Mouse (Mus musculus): ENCODE measurements around the gene Gm20388. TPM values are rescaled to one million over a fixed set of nuclear protein-coding genes. Genes with fewer than 3 reads are reported as not detected.
A peak's percentile ranks its signal among the peaks of the same experiment; 100 is the strongest.

Gm20388 gene
- total and polyA plus RNA-seq, 3 experiments, result 0.02 to 0.05 TPM; not detected in 1

- ATAC-seq (ENCODE audit: extremely low read depth, insufficient number of reproducible peaks, low FRiP score, poor library complexity, severe bottlenecking), result no peak
- DNase-seq (ENCODE audit: low spot score), result no peak
- TF ChIP-seq GATA1 (IDR thresholded peaks at IDR 0.05; ENCODE audit: borderline replicate concordance, low read length), result no peak
- no peak for TF ChIP-seq GATA2 (IDR thresholded peaks at IDR 0.05; ENCODE audit: borderline replicate concordance, low read depth, low read length)
- no peak for TF ChIP-seq POLR2AphosphoS5 (IDR thresholded peaks at IDR 0.05; ENCODE audit: insufficient replicate concordance, low read depth, low read length)
- peaks cover 7% of the 10 kb centered on the region for H3K9me3 ChIP-seq (replicated peaks)
- H3K36me3 ChIP-seq (replicated peaks), result peaks cover 67% of the 10 kb centered on the region
- peak overlapping the region; percentile 28; the same call in 1 of the 2 replicates for H3K4me3 ChIP-seq (ENCODE audit: low read depth, low read length)
- peaks cover 92% of the 10 kb centered on the region for H3K4me1 ChIP-seq (ENCODE audit: insufficient read depth, low read depth, low read length)
- peaks cover 15% of the 10 kb centered on the region; the same call in 1 of the 2 replicates for H3K27me3 ChIP-seq (ENCODE audit: insufficient read depth, low read length)
Observed at GRCm38 (mm10) chr8:120496478-120496877, 585.8 kb downstream of the Gm20388 start.

GRCm38 (mm10) chr8:120497503-120497946 is 586.9 kb downstream of the Gm20388 start:
- H3K27me3 ChIP-seq (ENCODE audit: insufficient read depth, low read length), result peaks cover 11% of the 10 kb centered on the region; the same call in 1 of the 2 replicates
- no peak for DNase-seq (ENCODE audit: low spot score)
- ATAC-seq (ENCODE audit: extremely low read depth, insufficient number of reproducible peaks, low FRiP score, poor library complexity, severe bottlenecking), result no peak
- peaks cover 7% of the 10 kb centered on the region for H3K9me3 ChIP-seq (replicated peaks)
- H3K4me3 ChIP-seq (ENCODE audit: low read depth, low read length), result peak overlapping the region; percentile 65; the same call in 1 of the 2 replicates
- peaks cover 92% of the 10 kb centered on the region for H3K4me1 ChIP-seq (ENCODE audit: insufficient read depth, low read depth, low read length)
- H3K36me3 ChIP-seq (replicated peaks), result peaks cover 60% of the 10 kb centered on the region
- TF ChIP-seq POLR2AphosphoS5 (IDR thresholded peaks at IDR 0.05; ENCODE audit: insufficient replicate concordance, low read depth, low read length), result no peak
- no peak for TF ChIP-seq TAL1 (conservative IDR thresholded peaks at IDR 0.05; ENCODE audit: low read depth, low read length)
- no peak for TF ChIP-seq GATA2 (IDR thresholded peaks at IDR 0.05; ENCODE audit: borderline replicate concordance, low read depth, low read length)
- no peak for TF ChIP-seq GATA1 (IDR thresholded peaks at IDR 0.05; ENCODE audit: borderline replicate concordance, low read length)
- TF ChIP-seq CTCF (IDR thresholded peaks at IDR 0.05; ENCODE audit: low read depth, low read length), result no peak

GRCm38 (mm10) chr8:120498349-120498831 is 587.7 kb downstream of the Gm20388 start:
- Histone ChIP-seq H3K9me3 (replicated peaks) (peaks cover 7% of the 10 kb centered on the region), H3K36me3 (replicated peaks) (peaks cover 58% of the 10 kb centered on the region), H3K4me3 (ENCODE audit: low read depth, low read length) (peak overlapping the region; percentile 65; the same call in 1 of the 2 replicates), H3K4me1 (ENCODE audit: insufficient read depth, low read depth, low read length) (peaks cover 92% of the 10 kb centered on the region), H3K27me3 (ENCODE audit: insufficient read depth, low read length) (peaks cover 11% of the 10 kb centered on the region; the same call in 1 of the 2 replicates)
- TF ChIP-seq GATA2 (IDR thresholded peaks at IDR 0.05; ENCODE audit: borderline replicate concordance, low read depth, low read length) (no peak), POLR2AphosphoS5 (IDR thresholded peaks at IDR 0.05; ENCODE audit: insufficient replicate concordance, low read depth, low read length) (no peak), CTCF (IDR thresholded peaks at IDR 0.05; ENCODE audit: low read depth, low read length) (no peak), TAL1 (conservative IDR thresholded peaks at IDR 0.05; ENCODE audit: low read depth, low read length) (no peak), GATA1 (IDR thresholded peaks at IDR 0.05; ENCODE audit: borderline replicate concordance, low read length) (no peak)
- ATAC-seq (ENCODE audit: extremely low read depth, insufficient number of reproducible peaks, low FRiP score, poor library complexity, severe bottlenecking) (peak; percentile 74), DNase-seq (ENCODE audit: low spot score) (peak; percentile 73)

GRCm38 (mm10) chr8:120498926-120499605 is 588.4 kb downstream of the Gm20388 start:
- TF ChIP-seq GATA1 (IDR thresholded peaks at IDR 0.05; ENCODE audit: borderline replicate concordance, low read length) (no peak), TAL1 (conservative IDR thresholded peaks at IDR 0.05; ENCODE audit: low read depth, low read length) (no peak), GATA2 (IDR thresholded peaks at IDR 0.05; ENCODE audit: borderline replicate concordance, low read depth, low read length) (no peak), CTCF (IDR thresholded peaks at IDR 0.05; ENCODE audit: low read depth, low read length) (no peak), POLR2AphosphoS5 (IDR thresholded peaks at IDR 0.05; ENCODE audit: insufficient replicate concordance, low read depth, low read length) (no peak)
- Histone ChIP-seq H3K27me3 (ENCODE audit: insufficient read depth, low read length) (peaks cover 12% of the 10 kb centered on the region; the same call in 1 of the 2 replicates), H3K4me3 (ENCODE audit: low read depth, low read length) (peak overlapping the region; percentile 65; the same call in 1 of the 2 replicates), H3K9me3 (replicated peaks) (peaks cover 7% of the 10 kb centered on the region), H3K36me3 (replicated peaks) (peaks cover 53% of the 10 kb centered on the region), H3K4me1 (ENCODE audit: insufficient read depth, low read depth, low read length) (peaks cover 91% of the 10 kb centered on the region)
- ATAC-seq (ENCODE audit: extremely low read depth, insufficient number of reproducible peaks, low FRiP score, poor library complexity, severe bottlenecking) (peak; percentile 64), DNase-seq (ENCODE audit: low spot score) (no peak)

GRCm38 (mm10) chr8:120500701-120501261 is 590.1 kb downstream of the Gm20388 start:
- Histone ChIP-seq H3K27me3 (ENCODE audit: insufficient read depth, low read length) (peaks cover 22% of the 10 kb centered on the region), H3K9me3 (replicated peaks) (peaks cover 7% of the 10 kb centered on the region), H3K4me1 (ENCODE audit: insufficient read depth, low read depth, low read length) (peaks cover 92% of the 10 kb centered on the region), H3K36me3 (replicated peaks) (peaks cover 51% of the 10 kb centered on the region), H3K4me3 (ENCODE audit: low read depth, low read length) (no peak overlapping the region; the same call in 1 of the 2 replicates)
- ATAC-seq (ENCODE audit: extremely low read depth, insufficient number of reproducible peaks, low FRiP score, poor library complexity, severe bottlenecking) (no peak), DNase-seq (ENCODE audit: low spot score) (no peak)
- no peak for TF ChIP-seq GATA2 (IDR thresholded peaks at IDR 0.05; ENCODE audit: borderline replicate concordance, low read depth, low read length)
- no peak for TF ChIP-seq CTCF (IDR thresholded peaks at IDR 0.05; ENCODE audit: low read depth, low read length)
- no peak for TF ChIP-seq POLR2AphosphoS5 (IDR thresholded peaks at IDR 0.05; ENCODE audit: insufficient replicate concordance, low read depth, low read length)
- TF ChIP-seq GATA1 (IDR thresholded peaks at IDR 0.05; ENCODE audit: borderline replicate concordance, low read length), result no peak
- no peak for TF ChIP-seq TAL1 (conservative IDR thresholded peaks at IDR 0.05; ENCODE audit: low read depth, low read length)

- ATAC-seq (ENCODE audit: extremely low read depth, insufficient number of reproducible peaks, low FRiP score, poor library complexity, severe bottlenecking) (no peak), DNase-seq (ENCODE audit: low spot score) (no peak)
- Histone ChIP-seq H3K27me3 (ENCODE audit: insufficient read depth, low read length) (peaks cover 22% of the 10 kb centered on the region), H3K4me3 (ENCODE audit: low read depth, low read length) (no peak overlapping the region; the same call in 1 of the 2 replicates), H3K9me3 (replicated peaks) (peaks cover 6% of the 10 kb centered on the region), H3K36me3 (replicated peaks) (peaks cover 55% of the 10 kb centered on the region), H3K4me1 (ENCODE audit: insufficient read depth, low read depth, low read length) (peaks cover 97% of the 10 kb centered on the region)
- TF ChIP-seq POLR2AphosphoS5 (IDR thresholded peaks at IDR 0.05; ENCODE audit: insufficient replicate concordance, low read depth, low read length), result no peak
Observed at GRCm38 (mm10) chr8:120501426-120501825, 590.8 kb downstream of the Gm20388 start.

Measured in G1E (cell line).